Mouse (Mus musculus) forebrain, embryonic 15.5 days (tissue): Measurements from ENCODE around the gene Arhgef7. TPM values are rescaled to one million over a fixed set of nuclear protein-coding genes. Genes with fewer than 3 reads are reported as not detected.
A peak's percentile ranks its signal among the peaks of the same experiment; 100 is the strongest.

Experiments used
- ATAC-seq: fragments of 200-750 bp; cut with Nextera tagmentation; replicated peaks from 2 replicates; pipeline ENCODE4 v1.8.0; 2017; ENCODE audit warnings: mild to moderate bottlenecking, moderate TSS enrichment, moderate library complexity
- H3K27ac ChIP-seq: fragments of 300-500 bp; sonication (generic); replicated peaks from 2 replicates; pipeline ENCODE4 v1.5.1; 2015; ENCODE audit warnings: mild to moderate bottlenecking, inconsistent platforms
- H3K27me3 ChIP-seq: fragments of 300-500 bp; sonication (generic); 2 replicates; pipeline ENCODE4 v1.6.1; 2015; ENCODE audit warnings: inconsistent platforms
- H3K36me3 ChIP-seq: fragments of 300-500 bp; sonication (generic); 2 replicates; pipeline ENCODE4 v1.6.1; 2015; ENCODE audit warnings: mild to moderate bottlenecking, inconsistent platforms
- H3K4me1 ChIP-seq: fragments of 300-500 bp; sonication (generic); 2 replicates; pipeline ENCODE4 v1.6.1; 2015; ENCODE audit warnings: inconsistent platforms
- H3K4me2 ChIP-seq: fragments of 300-500 bp; sonication (generic); replicated peaks from 2 replicates; pipeline ENCODE4 v1.6.1; 2015; ENCODE audit warnings: mild to moderate bottlenecking, inconsistent platforms
- H3K4me3 ChIP-seq: fragments of 300-500 bp; sonication (generic); 2 replicates; pipeline ENCODE4 v1.5.1; 2015; ENCODE audit warnings: mild to moderate bottlenecking, inconsistent platforms
- H3K9ac ChIP-seq: fragments of 300-500 bp; sonication (generic); replicated peaks from 2 replicates; pipeline ENCODE4 v1.6.1; 2015; ENCODE audit warnings: mild to moderate bottlenecking, inconsistent platforms
- H3K9me3 ChIP-seq: fragments of 300-500 bp; sonication (generic); 2 replicates; pipeline ENCODE4 v1.6.1; 2016; ENCODE audit warnings: inconsistent platforms
- WGBS: fragments of 180-500 bp; shearing (Covaris S2); methylation state at CpG from one replicate; pipeline ENCODE4 v1.1.7; 2015; ENCODE audit warnings: mixed read lengths; 5-methylcytosine and 5-hydroxymethylcytosine counted together
- polyA plus RNA-seq: library from polyadenylated mRNA; unstranded; fragments of >200 nt; fragmentation: Nextera tagmentation; extraction: Ambion mirVana; gene quantifications from 2 replicates; pipeline ENCODE4 v1.2.1, GENCODE M21; 2015

Arhgef7 gene
- 77.1 and 86.4 TPM in 2 replicates for polyA plus RNA-seq

GRCm38 (mm10) chr8:11727651-11728481 is at the start of gene Arhgef7:
TSS of gene Arhgef7 (plus strand) at chr8:11727721.
- WGBS = 1% methylated on average over 124 of the region's 127 CpGs
- peak within 1 kb of the TSS; percentile 94 for H3K4me3 ChIP-seq
- H3K4me2 ChIP-seq = peak within 1 kb of the TSS; percentile 70
- no peaks in the 10 kb centered on the region for H3K9me3 ChIP-seq
- peaks cover 32% of the 10 kb centered on the region for H3K4me1 ChIP-seq
- H3K36me3 ChIP-seq = peaks cover 4% of the 10 kb centered on the region; the same call in 1 of the 2 replicates
- ATAC-seq = peak; percentile 90
- peak within 1 kb of the TSS; percentile 98 for H3K9ac ChIP-seq
- H3K27ac ChIP-seq = peak within 1 kb of the TSS; percentile 100
- H3K27me3 ChIP-seq = no peaks in the 10 kb centered on the region; the same call in 1 of the 2 replicates

- H3K4me2 ChIP-seq = no peak overlapping the region
- no peak for ATAC-seq
- no peak overlapping the region for H3K4me3 ChIP-seq
- H3K9ac ChIP-seq = no peak overlapping the region
- no peaks in the 10 kb centered on the region for H3K4me1 ChIP-seq
- 94% methylated on average over 7 of the region's 7 CpGs for WGBS
- H3K27ac ChIP-seq = no peak overlapping the region
- no peaks in the 10 kb centered on the region for H3K27me3 ChIP-seq
- H3K36me3 ChIP-seq = no peaks in the 10 kb centered on the region
- H3K9me3 ChIP-seq = no peaks in the 10 kb centered on the region
Observed at GRCm38 (mm10) chr8:11684558-11684957, 43.0 kb upstream of the Arhgef7 start.

DNA sequence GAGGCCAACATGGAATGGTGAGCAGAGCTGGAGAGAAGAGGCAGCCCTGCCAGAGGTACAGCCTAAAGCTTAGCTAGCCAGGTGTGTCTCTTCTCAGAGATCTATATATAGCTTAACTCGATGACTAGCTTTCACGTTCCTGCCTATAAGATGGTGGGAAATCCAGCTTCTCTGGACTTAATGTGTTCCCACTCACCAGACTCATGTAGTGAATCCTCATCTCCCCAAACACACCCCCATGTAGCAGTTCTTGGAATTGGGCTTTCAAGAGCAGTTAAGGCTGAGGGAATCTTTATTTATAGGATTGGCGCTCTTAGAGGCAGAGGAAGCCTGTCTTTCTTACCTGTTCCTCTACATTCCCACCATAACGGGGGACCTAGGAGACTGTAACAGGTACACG is 40.3 kb upstream of the Arhgef7 start:
- H3K4me2 ChIP-seq = no peak overlapping the region
- H3K36me3 ChIP-seq = no peaks in the 10 kb centered on the region
- no peaks in the 10 kb centered on the region for H3K4me1 ChIP-seq
- no peak overlapping the region for H3K27ac ChIP-seq
- ATAC-seq = no peak
- H3K9ac ChIP-seq = no peak overlapping the region
- 93% methylated on average over 5 of the region's 5 CpGs for WGBS
- H3K27me3 ChIP-seq = no peaks in the 10 kb centered on the region
- no peak overlapping the region for H3K4me3 ChIP-seq
- no peaks in the 10 kb centered on the region for H3K9me3 ChIP-seq

DNA sequence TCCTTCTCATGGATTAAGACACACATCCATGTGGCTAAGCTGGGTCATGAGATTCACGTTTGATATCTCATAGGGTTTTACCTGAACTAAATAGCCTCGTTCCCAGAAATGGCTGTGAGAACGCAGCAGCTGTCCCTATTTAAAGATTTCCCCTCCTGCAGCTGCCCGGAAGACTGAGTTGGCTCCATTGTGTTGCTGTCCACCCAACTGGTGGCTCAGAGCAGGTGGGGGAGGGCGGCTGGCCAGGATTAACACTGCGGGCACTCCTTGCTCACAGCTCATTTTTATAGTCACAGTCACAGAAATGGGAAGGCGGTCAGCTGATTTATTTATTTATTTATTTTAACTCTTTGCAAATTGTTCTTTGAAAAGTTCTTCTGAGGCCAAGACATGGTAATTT is 37.6 kb upstream of the Arhgef7 start:
- Histone ChIP-seq H3K27ac (no peak overlapping the region), H3K4me3 (no peak overlapping the region), H3K36me3 (no peaks in the 10 kb centered on the region), H3K4me2 (no peak overlapping the region), H3K27me3 (no peaks in the 10 kb centered on the region), H3K9me3 (no peaks in the 10 kb centered on the region), H3K9ac (no peak overlapping the region), H3K4me1 (no peaks in the 10 kb centered on the region)
- 33% methylated on average over 7 of the region's 7 CpGs for WGBS
- no peak for ATAC-seq

DNA sequence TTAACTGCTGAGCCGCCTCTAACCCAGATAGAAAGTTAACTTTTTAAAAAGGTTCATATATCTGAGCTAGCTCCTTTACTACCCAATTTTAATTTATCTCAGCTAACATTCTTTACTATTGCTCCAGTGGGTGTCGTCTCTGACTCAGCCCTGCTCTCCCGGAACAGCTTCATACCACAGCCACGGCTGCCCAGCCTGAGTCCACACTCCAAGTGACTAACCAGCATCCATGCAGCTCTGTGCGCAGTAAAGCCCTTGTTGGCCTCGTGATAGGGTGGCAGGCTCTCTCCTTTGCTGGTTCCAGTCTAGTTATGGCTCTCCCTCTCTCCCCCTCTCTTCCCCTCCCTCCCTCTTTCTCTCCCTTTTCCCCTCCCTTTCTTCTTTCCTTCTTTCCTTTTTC is 36.2 kb upstream of the Arhgef7 start:
- Histone ChIP-seq H3K9me3 (no peaks in the 10 kb centered on the region), H3K4me3 (no peak overlapping the region), H3K27ac (no peak overlapping the region), H3K4me2 (no peak overlapping the region), H3K27me3 (no peaks in the 10 kb centered on the region), H3K36me3 (no peaks in the 10 kb centered on the region), H3K9ac (no peak overlapping the region), H3K4me1 (no peaks in the 10 kb centered on the region)
- 95% methylated on average over 6 of the region's 6 CpGs for WGBS
- ATAC-seq = no peak

- Histone ChIP-seq H3K4me3 (no peak overlapping the region), H3K9ac (no peak overlapping the region), H3K9me3 (no peaks in the 10 kb centered on the region), H3K4me2 (no peak overlapping the region), H3K4me1 (no peaks in the 10 kb centered on the region), H3K27ac (no peak overlapping the region), H3K27me3 (no peaks in the 10 kb centered on the region), H3K36me3 (no peaks in the 10 kb centered on the region)
- WGBS = 90% methylated on average over 6 of the region's 6 CpGs
- ATAC-seq = no peak
Observed at GRCm38 (mm10) chr8:11691761-11692160, 35.8 kb upstream of the Arhgef7 start.

DNA sequence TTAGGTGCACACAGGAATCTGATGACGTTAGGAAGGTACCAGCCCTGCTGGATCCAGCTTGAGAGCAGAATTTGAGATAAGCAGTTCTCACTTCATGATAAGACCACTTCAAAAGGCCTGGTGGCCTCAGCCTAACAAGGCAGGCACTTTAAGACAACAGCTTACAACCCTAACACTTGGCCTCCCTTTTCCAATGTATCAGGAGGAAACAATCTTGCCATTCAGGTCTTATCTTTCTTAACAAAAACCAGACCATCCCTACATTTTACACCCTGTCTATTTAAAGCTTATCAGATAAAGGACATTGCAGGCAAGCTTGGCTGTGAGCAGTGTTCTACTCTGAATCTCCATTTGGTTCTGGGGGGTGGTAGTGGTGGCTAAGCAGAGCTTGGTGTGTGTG is 35.1 kb upstream of the Arhgef7 start:
- ATAC-seq = no peak
- 74% methylated on average over 1 of the region's 1 CpGs for WGBS

DNA sequence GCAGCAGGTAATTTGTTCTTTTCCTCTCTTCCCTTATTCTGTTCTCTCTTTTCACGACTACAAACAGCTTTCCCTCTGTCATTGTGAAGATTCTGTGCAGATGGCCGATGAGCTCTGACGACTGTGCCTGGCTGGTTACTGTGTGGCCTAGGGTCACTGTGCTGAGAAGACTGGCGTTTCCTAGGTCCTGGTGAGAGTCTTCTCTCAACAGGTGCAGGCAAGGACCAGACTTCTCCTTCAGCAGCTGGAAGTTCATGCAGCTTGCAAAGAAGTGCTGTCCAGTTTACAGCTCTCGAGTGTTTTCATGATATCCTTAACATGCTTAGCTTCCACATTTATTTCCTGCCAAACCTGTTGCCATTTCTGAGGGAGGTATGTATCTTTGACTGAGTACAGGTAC is 33.5 kb upstream of the Arhgef7 start:
- Histone ChIP-seq H3K36me3 (no peaks in the 10 kb centered on the region), H3K4me2 (no peak overlapping the region), H3K4me3 (no peak overlapping the region), H3K9ac (no peak overlapping the region), H3K4me1 (no peaks in the 10 kb centered on the region), H3K27ac (no peak overlapping the region), H3K9me3 (no peaks in the 10 kb centered on the region), H3K27me3 (no peaks in the 10 kb centered on the region)
- no peak for ATAC-seq
- 77% methylated on average over 5 of the region's 5 CpGs for WGBS

More for the DNA sequence above, 35.1 kb upstream of the Arhgef7 start:
- H3K9me3 ChIP-seq = no peaks in the 10 kb centered on the region
- no peaks in the 10 kb centered on the region for H3K4me1 ChIP-seq
- H3K4me3 ChIP-seq = no peak overlapping the region
- no peak overlapping the region for H3K27ac ChIP-seq
- H3K9ac ChIP-seq = no peak overlapping the region
- H3K4me2 ChIP-seq = no peak overlapping the region
- no peaks in the 10 kb centered on the region for H3K27me3 ChIP-seq
- no peaks in the 10 kb centered on the region for H3K36me3 ChIP-seq

- H3K4me2 ChIP-seq = no peak overlapping the region
- WGBS = 89% methylated on average over 3 of the region's 3 CpGs
- H3K9ac ChIP-seq = no peak overlapping the region
- no peak overlapping the region for H3K4me3 ChIP-seq
- H3K4me1 ChIP-seq = peaks cover 3% of the 10 kb centered on the region
- H3K36me3 ChIP-seq = no peaks in the 10 kb centered on the region
- no peak for ATAC-seq
- H3K9me3 ChIP-seq = no peaks in the 10 kb centered on the region
- H3K27ac ChIP-seq = no peak overlapping the region
- H3K27me3 ChIP-seq = no peaks in the 10 kb centered on the region
Observed at GRCm38 (mm10) chr8:11696176-11696575, 31.3 kb upstream of the Arhgef7 start.

- no peak overlapping the region for H3K4me2 ChIP-seq
- no peak overlapping the region for H3K9ac ChIP-seq
- no peak overlapping the region for H3K27ac ChIP-seq
- no peak overlapping the region for H3K4me3 ChIP-seq
- 88% methylated on average over 7 of the region's 7 CpGs for WGBS
- H3K4me1 ChIP-seq = peaks cover 3% of the 10 kb centered on the region
- H3K36me3 ChIP-seq = no peaks in the 10 kb centered on the region
- H3K9me3 ChIP-seq = no peaks in the 10 kb centered on the region
- no peaks in the 10 kb centered on the region for H3K27me3 ChIP-seq
- no peak for ATAC-seq
Observed at GRCm38 (mm10) chr8:11697467-11697866, 30.1 kb upstream of the Arhgef7 start.

DNA sequence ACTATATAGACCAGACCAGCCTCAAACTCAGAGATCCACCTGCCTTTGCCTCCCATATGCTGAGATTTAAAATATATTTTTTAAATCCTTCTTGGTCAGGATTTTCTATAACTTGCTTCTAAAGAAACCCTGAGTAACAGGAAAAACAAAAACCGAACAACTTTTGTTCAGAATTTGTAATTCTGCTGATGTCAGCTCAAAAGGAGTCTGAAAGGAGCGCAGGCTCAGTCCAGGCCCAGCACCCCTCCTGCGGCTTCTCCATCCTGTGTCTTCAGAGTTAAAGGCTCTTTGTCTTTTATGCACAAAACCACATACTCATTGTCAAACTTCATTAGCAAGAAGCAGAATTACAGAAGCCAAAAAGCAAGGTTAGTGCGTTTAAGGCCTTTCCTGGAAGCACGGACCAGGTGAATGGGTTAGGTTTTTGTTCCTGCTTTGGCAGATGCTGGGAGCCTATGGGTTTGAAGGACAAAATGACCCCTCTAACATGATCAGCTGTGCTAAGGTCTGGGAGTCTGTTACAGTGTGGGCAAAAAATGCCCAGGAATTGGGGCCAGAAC is 28.0 kb upstream of the Arhgef7 start:
- Histone ChIP-seq H3K27ac (no peak overlapping the region), H3K9me3 (no peaks in the 10 kb centered on the region), H3K36me3 (no peaks in the 10 kb centered on the region), H3K4me3 (no peak overlapping the region), H3K4me2 (no peak overlapping the region), H3K27me3 (no peaks in the 10 kb centered on the region), H3K9ac (no peak overlapping the region), H3K4me1 (peaks cover 3% of the 10 kb centered on the region)
- no peak for ATAC-seq
- WGBS = 75% methylated on average over 5 of the region's 5 CpGs

- no peaks in the 10 kb centered on the region for H3K27me3 ChIP-seq
- no peak overlapping the region for H3K27ac ChIP-seq
- H3K9me3 ChIP-seq = no peaks in the 10 kb centered on the region
- H3K4me2 ChIP-seq = peak overlapping the region; percentile 41
- peak overlapping the region; percentile 23 for H3K9ac ChIP-seq
- peak overlapping the region; percentile 18 for H3K4me3 ChIP-seq
- ATAC-seq = peak; percentile 81
- 34% methylated on average over 26 of the region's 26 CpGs for WGBS
- H3K36me3 ChIP-seq = no peaks in the 10 kb centered on the region
- peaks cover 3% of the 10 kb centered on the region for H3K4me1 ChIP-seq
Observed at GRCm38 (mm10) chr8:11700060-11701032, 27.2 kb upstream of the Arhgef7 start.
